Mouse (Mus musculus): Measurements from ENCODE around the gene Slc25a36. TPM values are rescaled to one million over a fixed set of nuclear protein-coding genes. Genes with fewer than 3 reads are reported as not detected.

Gene Slc25a36
- polyA plus RNA-seq, 1 experiment: 27.5 TPM

DNA sequence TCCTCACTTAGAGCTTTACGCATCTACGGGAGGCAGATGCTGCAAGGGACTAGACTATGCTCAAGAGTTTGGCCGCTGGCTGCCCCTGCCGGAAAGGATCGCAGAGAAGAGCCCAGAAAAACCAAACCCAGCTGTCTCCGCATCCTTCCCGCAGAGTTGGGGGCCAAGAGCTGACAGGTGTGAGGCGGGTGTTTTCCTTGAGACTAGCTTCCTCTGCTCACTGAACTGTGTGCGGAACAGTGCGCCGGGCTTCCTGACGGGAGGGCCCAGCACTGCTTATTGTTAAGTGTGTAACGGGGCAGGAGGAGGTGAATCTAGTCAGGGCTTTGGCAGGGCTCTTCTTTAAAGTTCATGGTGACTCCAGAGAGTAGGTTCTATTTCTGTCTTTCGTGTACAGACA is 55.1 kb downstream of the Slc25a36 start:
- Histone ChIP-seq H3K4me1 (ENCODE audit: control insufficient read depth, insufficient read depth, low read length) (no peaks in the 10 kb centered on the region), H3K4me3 (replicated peaks; ENCODE audit: control insufficient read depth, low read depth, low read length) (no peak overlapping the region), H3K27ac (ENCODE audit: control insufficient read depth, insufficient read depth, low read depth, low read length, poor library complexity) (no peak overlapping the region)
- 66% methylated on average over 14 of the region's 14 CpGs for WGBS
- TF ChIP-seq POLR2A (IDR thresholded peaks at IDR 0.05; ENCODE audit: borderline replicate concordance, control insufficient read depth, low read depth, low read length): no peak
- no peak for TF ChIP-seq CTCF (IDR thresholded peaks at IDR 0.05; ENCODE audit: control insufficient read depth, insufficient read depth, low read length)

DNA sequence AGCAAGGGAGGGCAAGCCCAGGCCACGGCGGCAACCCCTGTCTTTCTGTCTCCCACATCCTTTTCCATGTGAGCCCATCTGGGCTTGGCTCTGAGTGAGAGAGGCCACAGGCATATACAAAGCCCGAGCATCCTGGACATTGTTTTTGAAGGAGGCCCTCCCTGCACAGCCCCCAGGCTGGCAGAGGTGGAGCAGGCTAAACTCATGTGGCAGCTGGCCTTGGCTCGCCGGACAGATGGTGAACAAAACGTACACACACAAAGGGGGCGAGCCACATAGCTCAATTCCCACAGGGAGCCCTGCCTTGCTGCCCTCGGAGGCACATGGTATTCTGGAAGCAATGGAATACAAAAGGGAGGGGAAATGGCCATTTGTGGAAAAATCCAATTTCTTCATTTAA is 59.8 kb downstream of the Slc25a36 start:
- 84% methylated on average over 8 of the region's 8 CpGs for WGBS
- Histone ChIP-seq H3K4me3 (replicated peaks; ENCODE audit: control insufficient read depth, low read depth, low read length) (no peak overlapping the region), H3K27ac (ENCODE audit: control insufficient read depth, insufficient read depth, low read depth, low read length, poor library complexity) (no peak overlapping the region), H3K4me1 (ENCODE audit: control insufficient read depth, insufficient read depth, low read length) (no peaks in the 10 kb centered on the region)
- TF ChIP-seq CTCF (IDR thresholded peaks at IDR 0.05; ENCODE audit: control insufficient read depth, insufficient read depth, low read length) (no peak), POLR2A (IDR thresholded peaks at IDR 0.05; ENCODE audit: borderline replicate concordance, control insufficient read depth, low read depth, low read length) (no peak)

DNA sequence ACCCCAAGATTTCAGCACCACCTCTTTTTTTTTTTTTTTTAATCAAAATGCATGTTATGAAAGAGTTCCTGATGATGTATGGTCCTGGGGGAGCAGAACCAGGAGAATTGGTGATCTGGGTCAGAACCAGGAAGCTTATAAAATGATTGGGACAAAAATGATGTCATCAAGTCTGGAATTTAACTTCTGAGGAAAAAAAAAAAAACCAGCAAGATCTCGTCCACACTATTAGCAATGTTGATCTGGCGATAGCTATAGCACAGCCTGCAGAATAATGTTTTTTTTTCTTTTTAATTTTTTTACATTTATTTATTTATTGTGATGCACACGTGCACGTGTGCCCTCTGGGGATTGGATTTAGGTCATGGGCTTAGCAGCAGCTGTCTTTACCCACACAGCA is 64.7 kb downstream of the Slc25a36 start:
- TF ChIP-seq CTCF (IDR thresholded peaks at IDR 0.05; ENCODE audit: control insufficient read depth, insufficient read depth, low read length): no peak
- 80% methylated on average over 4 of the region's 4 CpGs for WGBS
- no peaks in the 10 kb centered on the region for H3K4me1 ChIP-seq (ENCODE audit: control insufficient read depth, insufficient read depth, low read length)
- H3K4me3 ChIP-seq (replicated peaks; ENCODE audit: control insufficient read depth, low read depth, low read length): no peak overlapping the region
- no peak overlapping the region for H3K27ac ChIP-seq (ENCODE audit: control insufficient read depth, insufficient read depth, low read depth, low read length, poor library complexity)

DNA sequence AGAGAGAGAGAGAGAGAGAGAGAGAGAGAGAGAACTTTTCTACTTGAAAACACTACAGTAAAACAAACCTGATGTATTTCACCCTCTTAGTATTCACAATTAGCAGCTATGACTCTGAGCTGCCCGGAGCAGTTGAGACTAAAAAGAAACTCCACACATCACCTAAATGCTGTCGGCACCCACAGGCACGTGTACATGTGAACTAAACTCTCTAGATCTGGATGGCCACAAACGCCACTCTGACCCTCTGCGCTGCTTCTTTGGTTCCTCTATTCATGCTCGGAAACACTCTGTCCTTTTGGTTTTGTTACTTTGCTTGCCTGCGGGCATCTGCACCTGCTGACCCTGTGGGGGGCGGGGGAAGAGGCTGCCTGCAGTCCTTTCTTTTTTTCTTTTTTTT is 69.3 kb downstream of the Slc25a36 start:
- H3K27ac ChIP-seq (ENCODE audit: control insufficient read depth, insufficient read depth, low read depth, low read length, poor library complexity): no peak overlapping the region
- 44% methylated on average over 8 of the region's 8 CpGs for WGBS
- no peak overlapping the region for H3K4me3 ChIP-seq (replicated peaks; ENCODE audit: control insufficient read depth, low read depth, low read length)
- no peaks in the 10 kb centered on the region for H3K4me1 ChIP-seq (ENCODE audit: control insufficient read depth, insufficient read depth, low read length)
- TF ChIP-seq CTCF (IDR thresholded peaks at IDR 0.05; ENCODE audit: control insufficient read depth, insufficient read depth, low read length): no peak
- TF ChIP-seq POLR2A (IDR thresholded peaks at IDR 0.05; ENCODE audit: borderline replicate concordance, control insufficient read depth, low read depth, low read length): no peak

DNA sequence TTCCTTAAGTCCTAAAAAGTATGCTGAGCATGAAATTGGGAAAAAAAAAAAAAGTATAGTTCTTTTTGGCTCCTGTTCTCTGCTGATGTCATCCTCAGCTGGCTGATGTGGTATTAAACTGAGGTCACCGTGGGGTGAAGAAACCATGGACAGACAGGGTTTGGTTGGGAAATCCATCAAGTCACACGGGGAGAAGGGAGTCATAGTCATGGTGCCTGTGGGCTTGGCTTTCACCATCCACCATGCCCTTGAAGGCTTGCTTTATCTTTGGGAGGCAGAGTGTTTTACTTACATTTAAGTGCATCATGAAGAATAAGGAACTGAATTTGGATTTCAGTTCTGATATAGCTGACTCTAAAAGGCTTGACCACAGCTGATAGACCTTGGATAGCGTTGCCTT is 72.9 kb downstream of the Slc25a36 start:
- Histone ChIP-seq H3K4me3 (replicated peaks; ENCODE audit: control insufficient read depth, low read depth, low read length) (no peak overlapping the region), H3K4me1 (ENCODE audit: control insufficient read depth, insufficient read depth, low read length) (no peaks in the 10 kb centered on the region), H3K27ac (ENCODE audit: control insufficient read depth, insufficient read depth, low read depth, low read length, poor library complexity) (no peak overlapping the region)
- TF ChIP-seq POLR2A (IDR thresholded peaks at IDR 0.05; ENCODE audit: borderline replicate concordance, control insufficient read depth, low read depth, low read length): no peak
- TF ChIP-seq CTCF (IDR thresholded peaks at IDR 0.05; ENCODE audit: control insufficient read depth, insufficient read depth, low read length): no peak
- 51% methylated on average over 3 of the region's 3 CpGs for WGBS

DNA sequence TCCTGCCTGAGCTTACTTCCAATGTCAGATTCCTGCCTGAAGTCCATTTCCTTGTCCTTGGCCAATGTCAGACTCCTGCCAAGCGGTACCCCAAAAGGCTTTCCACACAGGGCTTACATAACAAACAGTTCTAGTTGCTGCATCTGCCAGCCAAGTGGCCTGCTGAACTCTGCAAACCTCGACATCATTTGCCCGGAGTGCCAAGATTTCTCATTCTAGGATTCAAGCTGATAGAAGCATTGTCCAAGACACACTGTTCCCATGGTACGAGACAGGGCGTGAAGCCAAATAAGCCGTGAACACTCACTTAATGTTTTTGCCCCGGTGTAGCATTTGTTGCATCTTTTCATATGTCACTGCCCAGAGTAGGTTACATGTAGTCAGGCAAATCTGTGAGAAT is 74.3 kb downstream of the Slc25a36 start:
- no peaks in the 10 kb centered on the region for H3K4me1 ChIP-seq (ENCODE audit: control insufficient read depth, insufficient read depth, low read length)
- 82% methylated on average over 7 of the region's 7 CpGs for WGBS
- H3K4me3 ChIP-seq (replicated peaks; ENCODE audit: control insufficient read depth, low read depth, low read length): no peak overlapping the region
- TF ChIP-seq POLR2A (IDR thresholded peaks at IDR 0.05; ENCODE audit: borderline replicate concordance, control insufficient read depth, low read depth, low read length) (no peak), CTCF (IDR thresholded peaks at IDR 0.05; ENCODE audit: control insufficient read depth, insufficient read depth, low read length) (no peak)
- H3K27ac ChIP-seq (ENCODE audit: control insufficient read depth, insufficient read depth, low read depth, low read length, poor library complexity): no peak overlapping the region

DNA sequence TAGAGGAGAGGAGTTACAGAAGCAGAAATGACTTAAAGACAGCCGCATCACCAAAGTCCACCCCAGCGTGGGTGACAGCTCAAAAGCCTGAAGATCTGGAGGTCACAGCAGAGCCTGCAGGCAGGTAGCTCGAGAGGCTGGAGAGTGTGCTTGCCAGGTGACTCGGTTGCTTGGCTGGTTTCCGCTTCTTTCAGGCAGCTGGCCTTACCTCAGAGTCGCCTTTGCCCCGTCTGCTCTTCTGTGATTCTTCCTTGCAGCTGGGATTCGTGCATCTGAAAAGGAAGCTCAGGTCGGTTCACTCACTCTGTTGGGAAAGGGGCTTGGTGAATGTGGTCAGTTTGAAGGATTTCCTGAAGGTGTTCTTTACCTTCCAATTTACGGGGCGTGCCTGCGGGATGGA is 83.6 kb downstream of the Slc25a36 start:
- Histone ChIP-seq H3K27ac (ENCODE audit: control insufficient read depth, insufficient read depth, low read depth, low read length, poor library complexity) (no peak overlapping the region), H3K4me3 (replicated peaks; ENCODE audit: control insufficient read depth, low read depth, low read length) (no peak overlapping the region), H3K4me1 (ENCODE audit: control insufficient read depth, insufficient read depth, low read length) (no peaks in the 10 kb centered on the region)
- 65% methylated on average over 12 of the region's 12 CpGs for WGBS
- TF ChIP-seq POLR2A (IDR thresholded peaks at IDR 0.05; ENCODE audit: borderline replicate concordance, control insufficient read depth, low read depth, low read length) (no peak), CTCF (IDR thresholded peaks at IDR 0.05; ENCODE audit: control insufficient read depth, insufficient read depth, low read length) (no peak)

DNA sequence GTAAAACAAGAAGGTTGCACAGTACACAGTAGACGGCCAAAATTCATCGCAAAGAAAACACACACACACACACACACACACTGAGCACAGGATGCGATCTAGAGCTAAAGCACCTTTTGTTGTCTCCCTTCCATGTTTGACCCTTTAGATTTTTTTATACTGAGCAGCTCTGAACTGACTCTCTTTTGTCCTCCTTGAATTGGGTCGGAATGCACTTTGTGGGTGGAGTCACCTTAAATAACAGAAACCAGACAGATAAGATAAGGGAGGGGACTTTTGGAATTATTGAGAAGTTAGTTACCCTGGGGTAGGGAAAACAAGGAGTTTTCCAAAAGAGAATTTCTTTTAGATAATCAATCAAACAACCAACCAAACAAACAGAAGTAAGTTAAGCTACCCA is 85.0 kb downstream of the Slc25a36 start:
- H3K4me3 ChIP-seq (replicated peaks; ENCODE audit: control insufficient read depth, low read depth, low read length): no peak overlapping the region
- 80% methylated on average over 4 of the region's 4 CpGs for WGBS
- H3K4me1 ChIP-seq (ENCODE audit: control insufficient read depth, insufficient read depth, low read length): no peaks in the 10 kb centered on the region
- TF ChIP-seq POLR2A (IDR thresholded peaks at IDR 0.05; ENCODE audit: borderline replicate concordance, control insufficient read depth, low read depth, low read length) (no peak), CTCF (IDR thresholded peaks at IDR 0.05; ENCODE audit: control insufficient read depth, insufficient read depth, low read length) (no peak)
- H3K27ac ChIP-seq (ENCODE audit: control insufficient read depth, insufficient read depth, low read depth, low read length, poor library complexity): no peak overlapping the region

Other genes starting within 250 kb of the Slc25a36 start
- 7.1 and 14.5 TPM in 2 replicates for gene Pxylp1, start 218.5 kb downstream of the Slc25a36 start, polyA plus RNA-seq (2011; ENCODE audit: insufficient read depth, insufficient read length, low replicate concordance, missing spikeins)
- gene Spsb4, start 92.3 kb downstream of the Slc25a36 start, polyA plus RNA-seq (2011; ENCODE audit: insufficient read depth, insufficient read length, low replicate concordance, missing spikeins): 1.5 TPM in 1 of 2 replicates, not detected in the other